Mouse (Mus musculus) forebrain, embryonic 15.5 days (tissue): ENCODE data around the gene Guca1a. TPM values are rescaled to one million over a fixed set of nuclear protein-coding genes. Genes with fewer than 3 reads are reported as not detected.
A peak's percentile ranks its signal among the peaks of the same experiment; 100 is the strongest.

Experiments
- ATAC-seq: fragments of 200-750 bp; cut with Nextera tagmentation; replicated peaks from 2 replicates; pipeline ENCODE4 v1.8.0; 2017; ENCODE audit warnings: mild to moderate bottlenecking, moderate TSS enrichment, moderate library complexity
- H3K27ac ChIP-seq: fragments of 300-500 bp; sonication (generic); replicated peaks from 2 replicates; pipeline ENCODE4 v1.5.1; 2015; ENCODE audit warnings: mild to moderate bottlenecking, inconsistent platforms
- H3K27me3 ChIP-seq: fragments of 300-500 bp; sonication (generic); 2 replicates; pipeline ENCODE4 v1.6.1; 2015; ENCODE audit warnings: inconsistent platforms
- H3K36me3 ChIP-seq: fragments of 300-500 bp; sonication (generic); 2 replicates; pipeline ENCODE4 v1.6.1; 2015; ENCODE audit warnings: mild to moderate bottlenecking, inconsistent platforms
- H3K4me1 ChIP-seq: fragments of 300-500 bp; sonication (generic); 2 replicates; pipeline ENCODE4 v1.6.1; 2015; ENCODE audit warnings: inconsistent platforms
- H3K4me2 ChIP-seq: fragments of 300-500 bp; sonication (generic); replicated peaks from 2 replicates; pipeline ENCODE4 v1.6.1; 2015; ENCODE audit warnings: mild to moderate bottlenecking, inconsistent platforms
- H3K4me3 ChIP-seq: fragments of 300-500 bp; sonication (generic); 2 replicates; pipeline ENCODE4 v1.5.1; 2015; ENCODE audit warnings: mild to moderate bottlenecking, inconsistent platforms
- H3K9ac ChIP-seq: fragments of 300-500 bp; sonication (generic); replicated peaks from 2 replicates; pipeline ENCODE4 v1.6.1; 2015; ENCODE audit warnings: mild to moderate bottlenecking, inconsistent platforms
- H3K9me3 ChIP-seq: fragments of 300-500 bp; sonication (generic); 2 replicates; pipeline ENCODE4 v1.6.1; 2016; ENCODE audit warnings: inconsistent platforms
- WGBS: fragments of 180-500 bp; shearing (Covaris S2); methylation state at CpG from one replicate; pipeline ENCODE4 v1.1.7; 2015; ENCODE audit warnings: mixed read lengths; 5-methylcytosine and 5-hydroxymethylcytosine counted together
- polyA plus RNA-seq: library from polyadenylated mRNA; unstranded; fragments of >200 nt; fragmentation: Nextera tagmentation; extraction: Ambion mirVana; gene quantifications from 2 replicates; pipeline ENCODE4 v1.2.1, GENCODE M21; 2015

The Guca1a gene
- 0.22 and 0.33 TPM in 2 replicates for polyA plus RNA-seq

DNA sequence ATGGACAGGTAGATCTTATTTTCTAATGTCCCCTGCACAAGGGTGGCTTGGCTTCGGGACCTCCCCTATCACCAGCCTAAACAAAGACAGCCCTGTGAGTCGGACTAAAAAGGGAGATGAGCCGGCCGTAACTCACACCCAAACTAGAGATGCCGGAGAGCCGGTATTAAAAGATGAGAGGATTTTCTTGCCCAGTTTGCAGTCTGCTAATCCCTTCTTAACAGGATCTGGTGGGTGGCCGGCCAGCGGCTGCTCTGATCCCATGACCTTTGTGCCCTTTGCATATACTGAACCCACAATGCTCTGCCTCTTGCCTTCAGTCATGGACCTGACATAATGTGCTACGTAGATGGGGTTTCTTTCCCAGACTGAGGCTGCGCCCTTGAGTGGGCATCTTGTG lies at the start of gene Guca1a:
Guca1a (minus strand) TSS at position 134 of the 400 bp plus-strand sequence.
- 8% methylated on average over 10 of the region's 10 CpGs for WGBS
- H3K4me3 ChIP-seq: no peak within 1 kb of the TSS
- no peaks in the 10 kb centered on the region for H3K36me3 ChIP-seq
- H3K27ac ChIP-seq: no peak within 1 kb of the TSS
- H3K4me2 ChIP-seq: no peak within 1 kb of the TSS
- no peak for ATAC-seq
- no peaks in the 10 kb centered on the region; the same call in 1 of the 2 replicates for H3K4me1 ChIP-seq
- H3K9me3 ChIP-seq: no peaks in the 10 kb centered on the region
- H3K27me3 ChIP-seq: peaks cover 27% of the 10 kb centered on the region
- H3K9ac ChIP-seq: no peak within 1 kb of the TSS

DNA sequence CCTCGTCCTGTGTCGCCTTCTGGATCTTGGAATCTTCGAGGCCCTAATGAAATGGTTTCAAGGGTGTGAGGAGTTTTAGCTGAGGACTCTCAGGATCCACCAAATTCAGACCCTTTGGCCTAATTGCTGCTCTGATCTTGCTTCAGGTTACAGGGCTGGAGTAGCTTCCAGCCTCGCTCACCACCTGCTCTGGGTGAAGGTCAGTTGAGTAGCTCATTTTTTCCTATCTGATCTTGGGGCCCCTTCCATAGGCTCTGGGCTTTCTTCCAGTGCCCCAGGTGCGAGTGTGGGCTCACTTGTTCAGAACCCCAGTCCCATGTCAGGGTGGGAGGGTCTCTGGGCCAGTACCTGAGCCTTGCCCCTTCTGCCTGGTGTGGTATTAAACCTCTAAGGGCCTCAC lies 49.0 kb upstream of the Guca1a start:
- Histone ChIP-seq H3K9me3 (no peaks in the 10 kb centered on the region), H3K4me1 (no peaks in the 10 kb centered on the region), H3K4me2 (no peak overlapping the region), H3K9ac (no peak overlapping the region), H3K36me3 (no peaks in the 10 kb centered on the region), H3K27ac (no peak overlapping the region), H3K27me3 (no peaks in the 10 kb centered on the region), H3K4me3 (no peak overlapping the region)
- ATAC-seq: no peak
- 78% methylated on average over 5 of the region's 5 CpGs for WGBS

DNA sequence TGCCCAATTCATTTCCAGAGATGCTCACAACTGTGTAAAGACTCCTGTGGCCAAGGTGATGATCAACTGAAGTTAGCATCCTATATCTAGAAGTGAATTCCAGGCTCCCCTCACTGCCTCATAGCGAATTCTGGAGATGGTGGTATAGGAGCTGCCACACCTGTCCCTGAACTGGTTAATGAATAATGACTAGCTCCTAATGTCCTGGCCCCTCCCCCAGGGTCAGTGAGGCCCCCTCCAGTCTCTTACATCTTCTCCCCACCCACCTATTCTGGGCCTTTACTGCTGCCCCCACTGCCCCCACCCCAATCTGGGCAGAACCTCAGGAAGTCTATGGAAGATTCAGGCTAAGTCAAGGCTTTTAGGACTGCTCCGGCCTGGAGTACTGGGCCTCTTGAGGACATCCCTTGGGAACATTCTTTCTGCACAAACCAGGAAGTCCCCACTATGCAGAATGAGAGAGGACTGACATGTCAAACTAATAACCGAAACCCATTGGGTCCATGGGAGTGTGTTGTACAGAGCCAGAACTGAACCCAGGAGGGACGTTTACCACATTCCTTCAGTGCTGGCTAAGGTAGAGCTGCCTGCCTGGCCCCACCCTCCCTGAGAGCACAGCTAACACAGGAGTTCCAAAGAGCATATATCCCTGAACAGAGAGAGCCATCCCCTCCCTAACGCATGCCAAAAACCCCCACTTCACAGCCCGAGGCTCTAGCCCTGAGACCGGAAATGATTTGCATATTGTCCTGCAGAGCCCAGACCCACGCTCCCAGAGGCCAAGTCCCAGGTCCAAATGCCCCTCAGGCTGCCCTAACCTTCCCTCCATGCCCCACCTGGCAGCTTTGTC lies 48.4 kb upstream of the Guca1a start:
- H3K4me1 ChIP-seq: no peaks in the 10 kb centered on the region
- no peak overlapping the region for H3K27ac ChIP-seq
- H3K4me2 ChIP-seq: no peak overlapping the region
- H3K36me3 ChIP-seq: no peaks in the 10 kb centered on the region
- ATAC-seq: no peak
- 53% methylated on average over 8 of the region's 8 CpGs for WGBS
- H3K27me3 ChIP-seq: no peaks in the 10 kb centered on the region
- H3K9ac ChIP-seq: no peak overlapping the region
- no peaks in the 10 kb centered on the region for H3K9me3 ChIP-seq
- H3K4me3 ChIP-seq: no peak overlapping the region

DNA sequence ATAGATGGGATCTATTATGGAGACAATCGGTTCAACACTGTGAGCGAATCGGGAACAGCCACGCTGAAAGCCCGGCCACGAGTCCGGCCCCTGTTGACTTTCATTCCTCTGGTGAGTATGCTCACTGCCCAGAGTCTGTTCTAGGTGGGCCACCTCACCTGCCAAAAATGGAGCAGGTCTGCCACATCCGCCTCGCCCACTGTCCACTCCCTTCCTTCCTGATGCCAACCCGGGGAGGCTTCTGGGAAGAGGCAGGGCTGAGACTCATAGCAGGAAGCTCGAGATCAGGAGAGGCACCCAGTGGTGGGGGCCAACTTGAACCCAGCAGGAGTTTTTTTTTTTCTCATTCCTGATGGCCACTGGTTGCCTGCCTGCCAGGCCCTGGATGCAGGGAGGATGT lies 46.2 kb upstream of the Guca1a start:
- H3K9ac ChIP-seq: no peak overlapping the region
- no peak overlapping the region for H3K4me2 ChIP-seq
- no peaks in the 10 kb centered on the region for H3K36me3 ChIP-seq
- H3K4me1 ChIP-seq: no peaks in the 10 kb centered on the region
- no peak overlapping the region for H3K27ac ChIP-seq
- no peaks in the 10 kb centered on the region for H3K27me3 ChIP-seq
- H3K9me3 ChIP-seq: no peaks in the 10 kb centered on the region
- no peak for ATAC-seq
- 87% methylated on average over 11 of the region's 11 CpGs for WGBS
- H3K4me3 ChIP-seq: no peak overlapping the region

DNA sequence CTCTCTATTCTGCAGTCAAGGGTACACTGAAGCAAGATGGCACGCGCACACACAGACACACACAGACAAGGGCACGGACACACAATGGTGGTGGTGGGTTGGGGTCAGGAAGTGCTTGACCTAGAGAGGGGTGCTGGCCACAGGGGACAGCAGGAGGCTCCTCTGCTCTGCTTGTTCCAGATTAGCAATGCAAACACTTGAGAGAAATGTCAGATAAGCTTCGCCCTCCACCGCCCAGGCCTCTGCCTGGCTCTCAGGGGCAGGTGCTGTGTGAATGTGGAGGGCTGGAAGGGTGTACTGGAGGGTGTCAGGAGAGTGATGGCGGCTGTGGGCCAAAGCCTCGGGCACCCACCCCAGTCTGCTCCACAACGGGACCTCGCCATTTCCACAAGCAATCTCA lies 45.6 kb upstream of the Guca1a start:
- Histone ChIP-seq H3K36me3 (no peaks in the 10 kb centered on the region), H3K4me1 (no peaks in the 10 kb centered on the region), H3K9me3 (no peaks in the 10 kb centered on the region), H3K27ac (no peak overlapping the region), H3K9ac (no peak overlapping the region), H3K4me3 (no peak overlapping the region), H3K4me2 (no peak overlapping the region), H3K27me3 (no peaks in the 10 kb centered on the region)
- ATAC-seq: no peak
- WGBS: 85% methylated on average over 9 of the region's 9 CpGs

DNA sequence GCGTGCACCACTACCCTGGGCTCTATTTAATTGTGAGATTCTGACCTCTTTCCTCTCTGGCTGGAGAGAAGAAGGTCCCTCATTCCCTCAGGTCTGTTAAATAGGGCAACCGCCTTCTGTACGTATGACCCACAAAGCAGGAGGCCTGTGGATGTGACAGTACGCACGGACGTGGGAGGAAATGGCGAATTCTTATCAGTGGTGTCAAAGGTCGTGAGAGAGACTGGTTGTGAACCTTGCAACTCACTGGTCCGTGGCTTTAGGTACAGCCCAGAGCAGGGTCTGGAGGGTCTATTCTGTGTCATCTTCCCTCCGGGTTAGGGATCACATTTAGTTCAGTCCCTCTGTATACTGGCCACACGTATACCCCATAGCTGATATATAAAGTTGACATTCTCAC lies 45.1 kb upstream of the Guca1a start:
- Histone ChIP-seq H3K27me3 (no peaks in the 10 kb centered on the region), H3K4me2 (no peak overlapping the region), H3K9me3 (no peaks in the 10 kb centered on the region), H3K9ac (no peak overlapping the region), H3K4me3 (no peak overlapping the region), H3K4me1 (peaks cover 1% of the 10 kb centered on the region; the same call in 1 of the 2 replicates), H3K27ac (no peak overlapping the region), H3K36me3 (no peaks in the 10 kb centered on the region)
- WGBS: 84% methylated on average over 11 of the region's 11 CpGs
- ATAC-seq: no peak

DNA sequence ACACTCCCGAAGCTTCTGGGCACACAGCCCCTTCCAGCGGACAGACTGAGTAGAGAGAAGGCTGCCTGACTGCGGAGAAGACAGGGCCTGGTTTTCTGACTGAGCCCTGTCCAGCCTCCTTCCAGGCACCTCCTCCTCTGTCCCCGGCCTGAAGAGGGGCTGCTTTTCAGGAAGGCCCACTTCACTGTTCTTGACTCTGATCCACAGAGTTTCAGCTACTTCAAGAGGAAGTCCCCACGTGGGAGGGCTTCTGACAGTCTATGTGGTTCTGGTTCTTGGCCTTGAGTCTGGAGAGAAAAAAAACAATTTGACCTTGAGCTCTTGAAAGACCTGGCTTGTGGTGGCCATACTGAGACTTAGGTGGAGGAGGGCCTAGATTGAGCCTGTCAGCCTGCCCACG lies 43.7 kb upstream of the Guca1a start:
- H3K27me3 ChIP-seq: peaks cover 4% of the 10 kb centered on the region; the same call in 1 of the 2 replicates
- H3K9me3 ChIP-seq: no peaks in the 10 kb centered on the region
- WGBS: 78% methylated on average over 6 of the region's 6 CpGs
- H3K9ac ChIP-seq: no peak overlapping the region
- peaks cover 4% of the 10 kb centered on the region; the same call in 1 of the 2 replicates for H3K4me1 ChIP-seq
- no peak overlapping the region for H3K27ac ChIP-seq
- H3K4me3 ChIP-seq: no peak overlapping the region
- ATAC-seq: no peak
- H3K4me2 ChIP-seq: no peak overlapping the region
- H3K36me3 ChIP-seq: no peaks in the 10 kb centered on the region

DNA sequence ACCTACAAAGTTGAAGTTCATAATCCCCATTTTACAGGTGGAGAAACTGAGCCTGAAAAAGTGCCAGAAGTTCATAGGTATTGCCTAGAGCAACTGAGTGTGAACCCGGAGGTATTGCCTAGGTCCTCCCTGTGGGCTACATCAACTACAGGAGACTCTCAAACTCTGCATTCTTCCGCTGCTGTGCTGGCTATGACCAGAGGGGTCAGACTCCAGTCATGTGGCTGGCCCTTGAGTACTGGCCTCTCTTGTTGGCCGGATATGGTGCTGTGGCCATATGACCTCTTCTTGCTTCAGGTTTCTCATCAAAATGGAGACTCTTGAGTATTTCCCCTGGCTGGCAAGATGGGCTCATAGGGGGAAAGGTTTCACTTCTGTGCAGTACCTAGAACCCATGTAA lies 41.9 kb upstream of the Guca1a start:
- H3K4me3 ChIP-seq: no peak overlapping the region
- no peak overlapping the region for H3K9ac ChIP-seq
- H3K9me3 ChIP-seq: no peaks in the 10 kb centered on the region
- H3K36me3 ChIP-seq: no peaks in the 10 kb centered on the region
- peaks cover 23% of the 10 kb centered on the region for H3K27me3 ChIP-seq
- no peak overlapping the region for H3K4me2 ChIP-seq
- WGBS: 77% methylated on average over 3 of the region's 3 CpGs
- H3K4me1 ChIP-seq: peaks cover 4% of the 10 kb centered on the region; the same call in 1 of the 2 replicates
- ATAC-seq: no peak
- no peak overlapping the region for H3K27ac ChIP-seq

DNA sequence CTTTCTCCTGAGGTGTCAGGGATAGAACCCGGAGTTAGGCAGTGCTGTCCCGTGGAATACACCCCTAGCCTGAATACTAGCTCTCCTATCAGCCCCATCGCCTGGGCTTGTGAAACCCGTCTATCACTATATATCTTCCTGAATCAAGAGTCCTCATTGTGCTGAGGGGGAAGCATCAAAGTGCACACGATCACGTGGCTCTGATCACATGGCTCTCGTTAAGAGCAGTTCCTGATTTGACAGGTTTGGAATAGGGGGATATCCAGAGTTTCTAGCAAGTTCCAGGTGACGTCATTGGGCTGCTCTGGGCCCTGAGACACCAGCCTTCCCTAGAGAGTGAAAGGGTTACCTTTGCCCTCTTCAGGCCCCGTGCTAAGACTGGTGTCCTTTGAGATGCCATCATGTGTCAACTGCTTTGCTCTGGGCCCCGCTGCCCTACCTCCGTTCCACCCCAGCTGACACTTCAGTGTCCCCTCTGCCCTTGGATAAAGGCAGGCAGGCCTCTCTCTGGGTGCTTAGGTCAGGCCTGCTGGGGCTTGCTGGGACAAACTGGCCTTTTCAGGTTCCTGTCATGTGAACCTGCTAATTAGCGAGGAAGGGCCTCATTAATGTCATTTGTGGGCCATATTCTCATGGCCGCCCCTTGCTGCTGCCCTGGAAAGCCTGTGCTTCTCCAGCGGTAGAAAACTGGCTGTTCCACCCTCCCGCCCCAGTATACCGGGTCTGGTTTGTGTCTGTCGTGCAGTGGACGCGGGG lies 41.1 kb upstream of the Guca1a start:
- no peak overlapping the region for H3K9ac ChIP-seq
- H3K27ac ChIP-seq: no peak overlapping the region
- peaks cover 11% of the 10 kb centered on the region for H3K4me1 ChIP-seq
- ATAC-seq: no peak
- H3K36me3 ChIP-seq: no peaks in the 10 kb centered on the region
- no peak overlapping the region for H3K4me2 ChIP-seq
- peaks cover 31% of the 10 kb centered on the region for H3K27me3 ChIP-seq
- no peak overlapping the region for H3K4me3 ChIP-seq
- no peaks in the 10 kb centered on the region for H3K9me3 ChIP-seq
- 51% methylated on average over 19 of the region's 19 CpGs for WGBS

DNA sequence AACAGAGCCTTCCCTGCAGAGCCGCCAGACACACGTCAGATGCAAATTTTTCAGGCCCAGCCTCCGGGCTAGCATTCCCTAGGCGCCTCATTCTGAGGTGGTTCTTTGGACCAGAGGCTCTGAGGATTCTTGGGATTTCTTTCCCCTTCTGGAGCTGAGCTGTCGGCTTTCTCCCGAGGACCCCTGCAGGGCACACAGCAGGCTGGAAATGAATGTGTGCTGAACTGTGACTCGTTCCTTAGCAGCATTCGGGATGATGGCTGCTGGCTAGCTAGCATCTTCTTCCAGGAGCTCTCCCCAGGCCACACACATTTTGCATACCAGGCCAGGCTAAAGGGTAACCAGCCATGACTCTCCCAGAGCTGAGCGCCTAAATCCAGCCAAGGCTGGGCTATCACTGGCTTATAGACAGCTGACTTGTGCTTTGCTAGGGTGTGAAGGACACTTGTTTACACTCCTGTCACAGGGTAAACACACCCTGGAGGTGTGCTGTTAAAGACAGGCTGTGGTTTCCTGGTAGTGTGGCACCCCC lies 40.0 kb upstream of the Guca1a start:
- Histone ChIP-seq H3K4me2 (no peak overlapping the region), H3K4me3 (no peak overlapping the region), H3K36me3 (no peaks in the 10 kb centered on the region), H3K9ac (no peak overlapping the region), H3K27ac (no peak overlapping the region), H3K9me3 (no peaks in the 10 kb centered on the region), H3K4me1 (peaks cover 15% of the 10 kb centered on the region), H3K27me3 (peaks cover 39% of the 10 kb centered on the region)
- ATAC-seq: 0 out of 2 replicates have a peak, but pooled peaks have one; percentile 13
- WGBS: 7% methylated on average over 9 of the region's 9 CpGs

DNA sequence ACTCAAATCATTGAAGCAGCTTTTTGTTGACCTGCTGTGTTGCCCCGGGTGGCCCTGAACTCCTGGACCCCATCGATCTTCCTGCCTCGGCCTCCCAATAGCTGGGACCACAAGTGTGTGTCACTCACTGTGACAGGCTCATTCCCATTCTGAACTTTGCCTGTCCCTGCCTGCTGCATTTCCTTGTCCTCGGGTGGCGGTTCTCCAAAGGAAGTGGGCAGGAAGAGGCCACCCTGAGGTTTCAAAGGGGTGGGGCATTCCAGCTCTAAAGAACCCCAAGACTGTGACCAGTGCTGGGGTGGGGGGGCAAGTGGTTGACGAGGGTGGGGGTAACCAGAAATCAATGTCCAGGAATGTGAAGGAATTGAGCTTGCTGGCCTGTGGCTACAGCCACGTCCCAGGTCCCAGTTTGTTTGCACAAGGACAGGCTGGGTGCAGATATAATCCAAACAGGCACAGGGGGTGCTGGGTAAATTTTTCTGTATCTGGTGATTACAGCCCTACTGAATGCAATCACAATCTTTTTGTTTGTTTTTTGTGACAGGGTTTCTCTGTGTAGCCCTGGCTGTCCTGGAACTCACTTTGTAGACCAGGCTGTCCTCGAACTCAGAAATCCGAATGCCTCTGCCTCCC lies 39.1 kb upstream of the Guca1a start:
- H3K27me3 ChIP-seq: peaks cover 43% of the 10 kb centered on the region
- no peaks in the 10 kb centered on the region for H3K9me3 ChIP-seq
- no peak overlapping the region for H3K9ac ChIP-seq
- ATAC-seq: no peak
- no peaks in the 10 kb centered on the region for H3K36me3 ChIP-seq
- no peak overlapping the region for H3K27ac ChIP-seq
- H3K4me1 ChIP-seq: peaks cover 15% of the 10 kb centered on the region
- H3K4me3 ChIP-seq: no peak overlapping the region
- H3K4me2 ChIP-seq: no peak overlapping the region
- WGBS: 47% methylated on average over 9 of the region's 9 CpGs

DNA sequence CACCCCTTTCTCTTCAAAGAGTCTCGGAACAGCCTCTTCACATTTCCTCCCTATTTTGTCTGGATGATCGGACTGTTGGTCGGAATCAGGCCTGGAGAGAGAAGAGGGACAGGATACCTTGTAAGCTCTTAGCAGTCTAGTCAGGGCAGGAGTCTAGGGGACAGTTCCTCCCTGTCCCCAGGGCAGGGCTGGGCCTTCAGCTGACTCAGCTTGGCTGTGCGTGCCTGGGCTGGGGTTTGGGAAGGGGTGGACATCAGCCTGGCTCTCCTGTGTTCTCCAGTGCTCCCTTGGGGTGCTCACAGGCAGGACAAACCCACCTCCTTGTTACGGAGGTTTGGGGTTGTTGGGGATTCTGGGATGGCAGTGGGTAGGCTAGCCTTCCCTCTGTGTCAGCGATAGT lies 38.2 kb upstream of the Guca1a start:
- H3K4me1 ChIP-seq: peaks cover 15% of the 10 kb centered on the region
- H3K4me2 ChIP-seq: no peak overlapping the region
- ATAC-seq: no peak
- 61% methylated on average over 6 of the region's 6 CpGs for WGBS
- H3K9ac ChIP-seq: no peak overlapping the region
- H3K4me3 ChIP-seq: no peak overlapping the region
- H3K36me3 ChIP-seq: no peaks in the 10 kb centered on the region
- no peaks in the 10 kb centered on the region for H3K9me3 ChIP-seq
- peaks cover 43% of the 10 kb centered on the region for H3K27me3 ChIP-seq
- H3K27ac ChIP-seq: no peak overlapping the region
